Mouse (Mus musculus) cerebellum, adult 2 months (tissue): ENCODE results near the gene Rab5if. TPM values are rescaled to one million over a fixed set of nuclear protein-coding genes. Genes with fewer than 3 reads are reported as not detected.
"Not testable (repeated sequence)": the region's sequence is repeated elsewhere in the genome, so short reads cannot be mapped to it uniquely, and the experiment has no call there.

ENCODE experiments used
- DNase-seq, 2 experiments: peaks; one replicate each; pipeline ENCODE4 v3.0.0; 2021
- H3K27ac ChIP-seq: fragments of 200-500 bp; 2 replicates; pipeline ENCODE4 v1.5.1; 2012; ENCODE audit warnings: low read length, control low read depth, inconsistent platforms; ENCODE audit not compliant: insufficient read depth
- H3K27me3 ChIP-seq: fragments of 200-500 bp; 2 replicates; pipeline ENCODE4 v1.6.1; 2012; ENCODE audit warnings: inconsistent platforms, mild to moderate bottlenecking, low read length, moderate library complexity; ENCODE audit not compliant: control insufficient read depth, insufficient read depth
- H3K4me1 ChIP-seq: fragments of 200-500 bp; 2 replicates; pipeline ENCODE4 v1.6.1; 2011; ENCODE audit warnings: low read length; ENCODE audit not compliant: control insufficient read depth, insufficient read depth
- H3K4me3 ChIP-seq: fragments of 200-500 bp; replicated peaks from 2 replicates; pipeline ENCODE3; 2011; ENCODE audit warnings: mild to moderate bottlenecking, low read depth, low read length, control low read depth; ENCODE audit not compliant: insufficient read depth
- CTCF ChIP-seq: fragments of 200-500 bp; IDR thresholded peaks from 2 replicates; pipeline ENCODE4 v1.5.1; 2011; ENCODE audit warnings: low read depth, mild to moderate bottlenecking, control low read depth, low read length, moderate library complexity, borderline replicate concordance; ENCODE audit not compliant: insufficient read depth
- POLR2A ChIP-seq: fragments of 200-500 bp; IDR thresholded peaks from 2 replicates; pipeline ENCODE4 v1.6.1; 2011; ENCODE audit warnings: low read length, control low read depth, borderline replicate concordance; ENCODE audit not compliant: insufficient read depth
- WGBS: fragments of 180-500 bp; shearing (Covaris S2); methylation state at CpG from one replicate; pipeline ENCODE4 v1.1.7; 2018; 5-methylcytosine and 5-hydroxymethylcytosine counted together
- polyA plus RNA-seq: library from polyadenylated mRNA; depleted of rRNA; stranded (reverse); fragments of >200 nt; gene quantifications from 2 replicates; pipeline ENCODE4 v1.2.3, GENCODE M21; 2012

Gene Rab5if
- polyA plus RNA-seq, 1 experiment, result 145 TPM

GRCm38 (mm10) chr2:156884396-156885211 is 21.7 kb downstream of the Rab5if start:
- no peak for TF ChIP-seq CTCF
- no peak for TF ChIP-seq POLR2A
- 77% methylated on average over 10 of the region's 10 CpGs for WGBS
- H3K27me3 ChIP-seq, result no peaks in the 10 kb centered on the region
- H3K4me1 ChIP-seq, result peaks cover 10% of the 10 kb centered on the region
- DNase-seq, result no peak
- no peak overlapping the region for H3K27ac ChIP-seq
- no peak overlapping the region for H3K4me3 ChIP-seq

GRCm38 (mm10) chr2:156885666-156886065 is 22.7 kb downstream of the Rab5if start:
- WGBS, result 90% methylated on average over 2 of the region's 2 CpGs
- DNase-seq, H3K27me3 ChIP-seq, H3K4me1 ChIP-seq, H3K4me3 ChIP-seq, H3K27ac ChIP-seq: not testable (repeated sequence)

DNA sequence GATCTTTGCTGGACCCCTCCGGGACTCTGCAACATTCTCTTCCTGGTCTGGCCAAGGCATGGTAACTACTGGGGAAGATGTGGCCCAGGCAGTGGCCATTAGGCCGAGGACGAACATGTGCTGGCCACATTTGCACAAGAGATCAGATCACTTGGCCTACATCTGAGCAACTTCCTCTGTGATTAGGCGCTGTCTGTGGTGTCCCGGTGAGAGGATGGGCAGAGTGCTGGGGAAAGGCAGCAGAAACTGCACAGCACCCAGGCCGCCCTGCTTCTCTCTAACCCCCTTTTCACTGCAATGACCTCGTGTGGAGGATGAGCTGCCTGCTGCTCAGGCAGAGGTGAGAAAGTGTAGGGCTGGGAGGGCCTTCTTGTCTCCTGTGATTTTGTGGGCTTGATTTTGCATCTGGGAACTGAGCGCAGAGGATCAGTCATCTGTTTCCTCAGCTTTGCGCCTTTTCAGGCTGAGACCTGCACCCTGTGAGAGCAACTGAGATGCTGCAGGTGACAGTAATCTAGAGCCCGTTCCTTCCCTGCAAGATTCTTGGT is 23.2 kb downstream of the Rab5if start:
- Histone ChIP-seq H3K27me3 (no peaks in the 10 kb centered on the region), H3K27ac (no peak overlapping the region), H3K4me3 (no peak overlapping the region), H3K4me1 (peaks cover 8% of the 10 kb centered on the region; the same call in 1 of the 2 replicates)
- no peak for DNase-seq
- TF ChIP-seq POLR2A (no peak), CTCF (no peak)
- 85% methylated on average over 10 of the region's 10 CpGs for WGBS

DNA sequence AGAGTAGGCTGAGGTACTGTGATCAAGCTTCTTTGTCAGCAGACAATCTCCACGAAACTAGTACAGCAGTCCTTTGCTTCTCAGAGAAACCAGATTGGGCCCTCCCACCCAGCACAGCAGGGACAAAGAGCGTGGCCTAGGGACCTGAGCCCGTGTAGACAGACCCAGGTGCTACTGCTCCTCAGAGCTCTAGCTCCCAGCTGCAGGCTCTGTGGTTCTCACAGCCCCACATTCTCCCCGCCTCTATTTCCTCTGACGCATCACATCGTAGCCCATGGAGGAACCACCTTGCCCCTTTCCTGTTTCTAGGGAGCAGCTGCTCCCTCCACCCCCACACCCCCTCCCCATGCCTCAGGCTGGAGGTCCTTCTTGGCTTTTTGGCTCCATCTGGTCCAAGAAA is 24.1 kb downstream of the Rab5if start, which contains the start of gene Sla2:
TSS of gene Sla2 (minus strand) at position 176 of the 400 bp plus-strand sequence.
- no peak within 1 kb of the TSS for H3K4me3 ChIP-seq
- H3K27ac ChIP-seq, result no peak within 1 kb of the TSS
- TF ChIP-seq CTCF, result no peak
- no peak for TF ChIP-seq POLR2A
- H3K27me3 ChIP-seq, result no peaks in the 10 kb centered on the region
- no peak for DNase-seq
- 75% methylated on average over 6 of the region's 6 CpGs for WGBS
- H3K4me1 ChIP-seq, result peaks cover 8% of the 10 kb centered on the region; the same call in 1 of the 2 replicates

GRCm38 (mm10) chr2:156888490-156888889 is 25.6 kb downstream of the Rab5if start:
- Histone ChIP-seq H3K27me3 (no peaks in the 10 kb centered on the region), H3K27ac (no peak overlapping the region), H3K4me3 (no peak overlapping the region), H3K4me1 (peaks cover 12% of the 10 kb centered on the region; the same call in 1 of the 2 replicates)
- DNase-seq, result no peak
- WGBS, result 75% methylated on average over 3 of the region's 3 CpGs
- TF ChIP-seq POLR2A (no peak), CTCF (no peak)

DNA sequence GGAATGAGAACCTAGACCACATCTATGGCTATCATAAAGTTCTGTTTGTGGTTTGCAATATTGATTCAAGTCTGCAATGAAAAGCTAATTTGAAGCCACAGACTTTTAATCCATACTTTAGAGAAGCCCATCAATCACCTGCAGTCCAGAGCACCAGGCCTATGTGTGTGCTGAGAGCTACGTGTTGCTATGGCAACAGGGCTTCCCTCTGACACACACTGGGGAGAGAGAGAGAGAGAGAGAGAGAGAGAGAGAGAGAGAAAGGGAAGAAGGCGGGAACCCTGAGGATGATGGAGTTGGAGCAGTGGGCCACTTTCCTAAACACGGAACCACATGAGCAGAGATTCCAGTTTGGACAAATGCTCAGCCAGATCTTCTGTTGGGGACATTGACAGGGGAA is 29.3 kb downstream of the Rab5if start:
- no peak for DNase-seq
- no peak overlapping the region for H3K27ac ChIP-seq
- no peaks in the 10 kb centered on the region for H3K27me3 ChIP-seq
- WGBS, result 75% methylated on average over 3 of the region's 3 CpGs
- no peak overlapping the region for H3K4me3 ChIP-seq
- no peak for TF ChIP-seq CTCF
- no peak for TF ChIP-seq POLR2A
- 0 out of 2 replicates have a peak, but pooled peaks cover 3% of the 10 kb centered on the region for H3K4me1 ChIP-seq

GRCm38 (mm10) chr2:156892821-156893220 is 29.9 kb downstream of the Rab5if start:
- no peak overlapping the region for H3K27ac ChIP-seq
- WGBS, result 73% methylated on average over 6 of the region's 6 CpGs
- H3K4me3 ChIP-seq, result no peak overlapping the region
- DNase-seq, result no peak
- TF ChIP-seq POLR2A, result no peak
- TF ChIP-seq CTCF, result no peak
- peaks cover 3% of the 10 kb centered on the region; the same call in 1 of the 2 replicates for H3K4me1 ChIP-seq
- H3K27me3 ChIP-seq, result no peaks in the 10 kb centered on the region
